Comparison of ENCODE assay signal across 28 mouse cellular contexts in genomic region chr4:109572632-109573031, GRCm38 (mm10). TPM values are rescaled to one million over a fixed set of nuclear protein-coding genes. Genes with fewer than 3 reads are reported as not detected.
"Had no signal": no experiment of that assay in that cellular context is flagged by ENCODE, and none has a peak within 500 bp of the region (broad histone marks: within the 10 kb centered on the region; RNA-seq: fewer than 3 reads in every experiment).

No protein-coding gene starts in this region.

- ATAC-seq: inflammation-experienced regulatory T-cells, adult 6 months; intestine, embryonic 16.5 days; midbrain, embryonic 13.5 days; midbrain, embryonic 16.5 days had no signal

- H3K4me1 ChIP-seq: liver, embryonic 13.5 days; megakaryocyte, embryonic 14.5 days; midbrain, embryonic 13.5 days had no signal

- H3K27me3 ChIP-seq: liver, embryonic 13.5 days; lung, embryonic 15.5 days; midbrain, embryonic 13.5 days had no signal

- H3K4me3 ChIP-seq: liver, embryonic 13.5 days; lung, embryonic 15.5 days; megakaryocyte, embryonic 14.5 days; midbrain, embryonic 10.5 days; midbrain, embryonic 13.5 days had no signal

- DNase-seq: kidney, adult 18-20 months; kidney, adult 9 months; kidney, postnatal 14 days; kidney, postnatal 4 days; liver, embryonic 13.5 days; thymus, adult 18-20 months; thymus, postnatal 36 days had no signal

RNA-seq across cellular contexts. Expression of gene 4930522H14Rik, which starts 41.5 kb away (rescaled TPM):
- total RNA-seq: layer of hippocampus, adult 18-20 months; layer of hippocampus, postnatal 25 days; left cerebral cortex, adult 18-20 months; left cerebral cortex, postnatal 25 days; liver, adult 2 months had no signal
- polyA plus RNA-seq: inflammation-experienced regulatory T-cells, adult 6 months; intestine, embryonic 16.5 days; kidney, embryonic 16.5 days; limb, embryonic 11.5 days; limb, embryonic 14.5 days; liver, adult 2 months; liver, embryonic 13.5 days; liver, embryonic 16.5 days; lung, embryonic 15.5 days; midbrain, embryonic 10.5 days; midbrain, embryonic 13.5 days; midbrain, embryonic 16.5 days; neural tube, embryonic 11.5 days; neural tube, embryonic 14.5 days; small intestine, adult 2 months; spleen, adult 2 months; stomach, embryonic 16.5 days had no signal
